Mouse (Mus musculus) ES-Bruce4 (cell line): ENCODE data around the gene Rilpl1.

Experiments used
- EP300 ChIP-seq: IDR thresholded peaks from 2 replicates; pipeline ENCODE4 v1.6.1; 2011; ENCODE audit warnings: low read depth, low read length; ENCODE audit not compliant: insufficient read depth
- POLR2A ChIP-seq: IDR thresholded peaks from one replicate; pipeline ENCODE4 v1.8.1; 2011; ENCODE audit warnings: low read length; ENCODE audit not compliant: insufficient read depth

DNA sequence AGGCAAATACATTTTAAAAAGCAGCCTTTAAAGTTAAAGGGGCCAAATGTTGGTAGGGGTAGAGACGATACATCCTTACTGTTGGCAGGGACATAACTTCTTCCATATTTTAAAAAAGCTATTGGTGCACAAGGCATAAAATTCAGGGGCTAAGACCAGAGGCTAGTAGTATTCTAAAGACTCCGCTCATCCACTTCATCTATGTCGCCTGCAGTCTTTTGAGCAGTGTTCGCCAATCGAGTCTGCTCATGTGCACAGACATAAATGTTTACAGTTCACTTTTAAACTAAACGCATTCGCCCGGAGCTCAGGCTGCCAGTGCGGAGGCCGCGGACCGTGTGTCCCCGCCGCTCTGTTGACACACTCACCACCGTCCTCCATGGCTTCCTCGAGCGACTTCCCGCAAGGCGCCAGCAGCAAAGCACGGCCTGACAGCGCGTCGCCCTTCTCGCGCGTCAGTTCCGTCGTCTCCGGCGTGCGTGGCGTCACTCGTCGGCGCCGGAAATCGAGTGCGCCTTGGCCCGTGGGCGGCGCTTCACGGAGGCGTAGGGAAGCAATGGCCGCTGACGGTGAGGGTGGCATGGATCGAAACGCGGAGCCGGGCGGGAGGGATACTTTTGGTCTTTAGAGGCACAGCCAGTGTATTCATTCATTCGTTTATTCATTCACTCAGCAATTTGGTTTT lies 47.6 kb upstream of the Rilpl1 start, which contains the start of the genes Eif2b1 and Gtf2h3:
- TF ChIP-seq POLR2A (peak; percentile 53), EP300 (peak; percentile 46; the same call in 1 of the 2 replicates)
